Mouse (Mus musculus) MEL (cell line): Measurements from ENCODE around the gene Abcc4.

Experiments used
- BHLHE40 ChIP-seq: IDR thresholded peaks from 2 replicates; pipeline ENCODE4 v1.6.1; 2012; ENCODE audit warnings: low read depth, mild to moderate bottlenecking, inconsistent platforms, low read length, improper control_type of control experiment, borderline replicate concordance
- CTCF ChIP-seq, 3 experiments: IDR thresholded peaks in 2 of 3; conservative IDR thresholded peaks in 1 of 3; 2 replicates each; pipeline ENCODE4 v1.5.1; 2011 to 2012; ENCODE audit warnings: low read length in 3 of 3, low read depth in 2 of 3, mild to moderate bottlenecking in 2 of 3, improper control_type of control experiment in 1 of 3, inconsistent platforms in 1 of 3, mixed read lengths in 1 of 3, moderate library complexity in 1 of 3; ENCODE audit not compliant: control insufficient read depth in 1 of 3, insufficient read depth in 1 of 3, poor library complexity in 1 of 3, severe bottlenecking in 1 of 3
- E2F4 ChIP-seq: IDR thresholded peaks from 2 replicates; pipeline ENCODE4 v1.6.1; 2011; ENCODE audit warnings: low read depth, low read length, improper control_type of control experiment, borderline replicate concordance
- EP300 ChIP-seq, 2 experiments: IDR thresholded peaks; 2 replicates each; pipeline ENCODE4 v1.6.1; 2011; ENCODE audit warnings: improper control_type of control experiment in 2 of 2, low read length in 2 of 2, low read depth in 1 of 2, mild to moderate bottlenecking in 1 of 2
- MAFK ChIP-seq: IDR thresholded peaks from 2 replicates; pipeline ENCODE4 v1.6.1; 2011; ENCODE audit warnings: low read depth, mild to moderate bottlenecking, low read length, improper control_type of control experiment, borderline replicate concordance
- MAX ChIP-seq: IDR thresholded peaks from 2 replicates; pipeline ENCODE4 v1.6.1; 2011; ENCODE audit warnings: low read length, improper control_type of control experiment
- POLR2AphosphoS5 ChIP-seq: IDR thresholded peaks from 2 replicates; pipeline ENCODE4 v1.6.1; 2012; ENCODE audit warnings: low read depth, borderline replicate concordance, mild to moderate bottlenecking, inconsistent platforms, low read length, moderate library complexity, mixed read lengths
- TAL1 ChIP-seq: IDR thresholded peaks from 2 replicates; pipeline ENCODE4 v1.6.1; 2012; ENCODE audit warnings: mild to moderate bottlenecking, inconsistent platforms, low read length, moderate library complexity, mixed read lengths

GRCm38 (mm10) chr14:118725467-118725866 is 19.4 kb upstream of the Abcc4 start:
- TF ChIP-seq MAX, result no peak
- TF ChIP-seq EP300 (IDR thresholded peaks at IDR 0.05; ENCODE audit: low read depth in 1 of 2, low read length in 2 of 2), result no peak
- no peak for TF ChIP-seq BHLHE40
- no peak for TF ChIP-seq E2F4
- no peak for TF ChIP-seq POLR2AphosphoS5
- no peak for TF ChIP-seq CTCF (IDR thresholded peaks at IDR 0.05 in 2 of 3, conservative IDR thresholded peaks at IDR 0.05 in 1 of 3; ENCODE audit: control insufficient read depth in 1 of 3, insufficient read depth in 1 of 3, low read depth in 2 of 3, low read length in 3 of 3, poor library complexity in 1 of 3, severe bottlenecking in 1 of 3)
- no peak for TF ChIP-seq MAFK
- TF ChIP-seq TAL1, result no peak
